Mouse (Mus musculus) heart, postnatal 4 days (tissue): ENCODE measurements at regions not wholly inside any gene's neighbourhood (a gene's known extent, or its start where the extent isn't known, plus 50 kb on each side); places are given as distances from the start of the nearest gene placed in this dataset.

Experiments used
- DNase-seq: peaks from one replicate; pipeline ENCODE4 v3.0.0; 2021

GRCm38 (mm10) chr16:44630426-44630825 lies 71.7 kb upstream of the Boc start:
- DNase-seq: no peak

DNA sequence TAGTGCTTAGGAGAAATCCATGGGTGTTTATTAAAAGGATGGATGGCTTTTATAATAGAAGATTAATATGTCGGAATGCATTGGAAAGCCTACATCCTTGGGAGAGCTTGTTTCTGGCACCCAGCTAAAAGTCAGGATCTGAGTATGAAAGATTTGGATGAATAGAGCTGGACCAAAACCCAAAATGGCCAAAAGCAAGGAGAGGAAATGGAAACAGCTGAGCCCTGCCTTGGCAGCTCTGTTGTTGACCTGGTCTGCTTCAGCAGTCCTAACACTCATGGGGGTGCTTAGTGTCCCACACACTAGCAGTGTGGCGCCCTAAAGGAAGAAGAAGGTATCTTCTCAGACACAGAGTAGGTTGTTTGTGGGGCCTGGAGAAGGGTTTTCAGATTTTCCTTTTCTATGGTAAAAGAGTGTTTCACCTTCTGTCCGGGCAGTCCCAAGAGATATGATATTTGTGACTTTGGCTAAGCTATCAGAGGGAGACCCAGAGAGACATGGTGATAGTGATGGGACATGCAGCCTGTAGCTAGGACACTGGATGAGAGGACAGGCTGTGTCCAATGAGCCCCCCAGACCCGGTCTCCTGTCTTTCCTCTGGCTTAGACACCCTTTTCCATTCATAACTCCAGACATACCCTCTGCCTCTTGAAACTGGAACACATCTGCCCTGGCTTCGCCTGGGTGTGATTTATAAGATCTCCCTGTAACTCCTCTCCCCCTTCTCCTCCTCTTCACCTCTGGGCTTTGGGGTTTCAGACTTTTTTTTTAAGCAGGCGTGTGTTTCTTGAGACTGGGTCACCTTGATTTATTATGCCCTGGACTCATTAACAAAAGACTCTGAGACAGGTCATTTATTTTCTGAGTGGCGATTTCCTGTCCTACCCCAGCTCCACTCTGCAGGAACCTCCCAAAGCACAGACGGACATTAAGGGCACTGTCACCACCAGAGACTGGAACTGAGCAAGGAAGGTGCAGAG lies 70.9 kb upstream of the Boc start:
- DNase-seq: no peak

GRCm38 (mm10) chr16:44625871-44626293 lies 67.2 kb upstream of the Boc start:
- no peak for DNase-seq

GRCm38 (mm10) chr16:44625108-44625616 lies 66.5 kb upstream of the Boc start:
- no peak for DNase-seq

DNA sequence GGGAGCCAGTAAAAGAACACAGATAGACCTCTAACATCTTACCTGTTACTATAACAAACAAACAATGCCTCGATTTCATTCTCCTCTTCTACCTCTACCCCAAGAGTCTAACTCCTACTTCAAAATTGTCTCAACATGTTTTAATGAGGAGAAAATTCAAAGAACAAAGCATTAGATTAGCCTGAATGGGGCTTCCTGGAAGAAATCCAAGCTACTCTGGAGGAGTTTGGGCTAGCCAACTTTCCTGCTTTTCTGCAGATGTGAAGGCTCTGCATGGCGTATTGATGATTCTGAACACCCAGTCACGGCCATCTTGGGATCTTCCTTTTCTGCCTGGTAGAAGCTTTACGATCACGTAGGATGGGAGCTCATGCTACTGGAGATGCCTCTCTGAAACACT lies 62.9 kb upstream of the Boc start:
- no peak for DNase-seq

DNA sequence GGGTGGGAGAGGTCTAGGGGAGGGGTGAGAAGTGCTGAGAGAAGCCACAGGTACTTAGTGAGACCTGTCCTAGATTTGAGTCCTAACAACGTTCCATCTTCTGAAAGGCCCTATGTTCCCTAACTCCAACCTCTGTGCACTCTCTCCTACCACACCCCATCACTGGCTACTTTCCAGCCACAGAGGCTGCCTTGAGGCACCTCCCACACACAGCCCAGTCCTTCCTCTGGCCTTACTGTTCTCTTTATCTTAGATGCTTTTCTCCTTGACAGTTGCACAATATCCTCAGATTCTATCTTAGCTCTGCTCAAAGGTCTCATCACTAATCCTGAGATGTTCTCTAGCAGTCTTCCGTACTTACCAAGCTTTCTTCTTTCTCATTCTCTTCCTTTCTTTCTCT lies 61.8 kb upstream of the Boc start:
- no peak for DNase-seq

DNA sequence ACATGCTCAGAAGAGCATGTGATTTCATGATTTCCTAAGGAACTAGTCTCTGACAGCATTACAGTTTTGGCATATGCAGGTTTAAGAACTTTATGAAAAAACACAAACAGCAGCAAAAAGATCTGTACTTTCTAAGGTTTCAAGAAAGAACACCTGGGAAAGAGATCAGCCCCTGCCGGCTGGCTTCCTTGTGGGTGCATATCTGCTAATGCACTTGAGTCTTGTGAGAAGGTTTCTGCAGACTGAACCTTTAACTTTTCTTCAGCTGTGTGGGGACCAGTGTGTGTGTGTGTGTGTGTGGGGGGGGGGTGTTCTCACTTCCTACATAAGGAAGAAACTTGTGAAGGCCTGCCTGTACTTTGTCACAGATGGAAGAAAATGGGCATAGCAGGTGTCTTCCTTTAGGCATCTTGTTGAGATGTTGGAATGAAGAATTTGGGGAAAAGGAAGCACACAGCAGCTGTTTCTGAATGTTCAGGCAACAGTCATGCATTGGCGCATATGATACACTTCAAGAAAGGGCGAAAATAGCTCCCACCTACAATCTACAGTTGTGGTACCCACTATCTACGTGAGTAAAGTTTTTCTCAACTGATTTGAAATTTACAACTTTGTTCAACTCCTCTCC lies 60.9 kb upstream of the Boc start:
- no peak for DNase-seq

GRCm38 (mm10) chr16:44617041-44617440 lies 58.3 kb upstream of the Boc start:
- no peak for DNase-seq

GRCm38 (mm10) chr16:44616376-44616775 lies 57.7 kb upstream of the Boc start:
- DNase-seq: peak; percentile 44

DNA sequence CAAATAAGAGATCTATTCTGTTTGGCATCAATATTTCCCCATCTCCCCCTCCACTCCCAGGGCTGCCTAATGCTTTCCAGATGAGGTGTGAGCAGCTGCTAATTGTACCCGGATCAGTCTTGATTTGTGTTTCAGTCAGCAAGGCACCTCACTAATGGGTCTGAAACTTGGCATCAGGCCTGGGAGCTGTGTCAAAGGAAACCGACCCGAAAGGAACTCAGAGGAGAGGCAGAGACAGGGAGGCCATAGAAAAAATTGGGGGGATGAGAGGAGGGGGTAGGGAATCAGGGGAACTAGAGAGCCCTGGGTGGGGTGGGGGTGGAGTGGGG lies 57.1 kb upstream of the Boc start:
- peak; percentile 61 for DNase-seq

GRCm38 (mm10) chr16:44615172-44615877 lies 56.6 kb upstream of the Boc start:
- DNase-seq: no peak

GRCm38 (mm10) chr16:44614235-44614634 lies 55.5 kb upstream of the Boc start:
- no peak for DNase-seq

DNA sequence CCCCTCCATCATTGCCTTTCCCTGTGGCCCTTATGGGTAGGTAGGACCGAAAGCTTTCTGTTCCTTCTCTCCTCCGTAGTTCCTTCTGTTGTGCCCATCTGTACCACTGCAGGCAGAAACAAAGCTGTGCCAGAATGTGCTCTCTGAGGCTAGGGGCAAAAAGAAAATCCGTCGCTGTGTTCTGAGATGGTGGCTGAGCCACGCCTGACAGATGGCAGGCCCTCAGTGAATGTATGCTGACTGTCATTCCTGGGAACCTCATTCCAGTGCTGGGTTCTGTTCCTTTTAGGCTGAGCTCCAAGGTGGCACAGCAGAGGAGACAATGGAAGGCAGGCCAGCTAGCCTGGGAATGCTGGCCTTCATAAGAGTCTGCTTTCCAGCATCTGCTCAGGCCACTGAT lies 54.0 kb upstream of the Boc start:
- DNase-seq: no peak

GRCm38 (mm10) chr16:44611525-44611924 lies 52.8 kb upstream of the Boc start:
- no peak for DNase-seq

GRCm38 (mm10) chr16:44608586-44608985 lies 49.9 kb upstream of the Boc start:
- no peak for DNase-seq
